Mouse (Mus musculus) CH12F3 (cell line): ENCODE results near the gene Fes.

Experiments
- in situ Hi-C: fragments of 300-500 bp; cut with MboI; formaldehyde crosslinking; loops from 2 replicates; pipeline ENCODE4 v1.14.3; 2020; ENCODE audit warnings: low sequenced_read_pairs

The Fes gene

DNA sequence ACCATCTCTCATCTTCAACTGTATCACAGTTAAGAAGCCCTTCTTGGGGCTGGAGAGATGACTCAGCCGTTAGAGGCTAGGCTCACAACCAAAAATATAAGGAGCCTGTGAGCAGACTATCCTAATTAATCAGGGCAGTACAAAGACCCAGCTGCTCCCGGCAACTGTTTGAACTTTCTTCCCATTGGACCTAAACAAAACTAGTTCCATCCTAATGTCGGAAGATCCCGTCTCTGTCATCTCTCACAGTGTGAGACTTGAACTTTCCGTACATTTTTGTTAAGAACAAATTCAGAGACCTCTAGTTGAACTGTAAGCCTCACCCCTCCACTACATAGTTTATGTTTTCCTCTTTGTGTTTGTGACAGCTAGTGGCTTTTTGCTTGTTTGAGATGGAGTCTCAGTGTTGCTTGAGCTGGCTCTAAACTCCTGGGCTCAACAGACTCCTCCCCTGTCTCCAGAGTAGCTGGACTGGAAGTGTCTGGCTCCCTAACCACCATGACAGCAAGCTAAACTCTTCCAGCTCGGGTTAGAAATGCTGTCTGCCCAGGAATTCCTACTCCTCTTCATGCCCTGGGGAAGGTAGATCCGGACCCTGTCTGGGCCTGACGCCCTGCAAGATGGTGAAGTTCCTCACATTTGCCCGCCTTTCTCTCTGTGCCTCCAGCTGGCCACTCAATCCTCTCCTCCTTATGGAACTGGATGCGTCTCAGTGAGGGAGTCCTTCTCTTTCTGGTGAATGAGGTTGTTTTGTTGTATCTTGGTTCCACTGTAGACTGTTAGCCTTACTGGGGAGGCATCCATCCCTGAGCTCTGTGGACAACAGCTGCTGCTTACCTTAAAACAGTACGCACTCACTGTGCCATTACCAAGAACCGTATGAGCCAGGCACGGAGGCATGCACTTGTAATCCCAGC lies 39.8 kb downstream of the Fes start:
- in situ Hi-C loops, result no loop called here

- in situ Hi-C loops, result no loop called here
Observed at GRCm38 (mm10) chr7:80346830-80347229, 40.9 kb downstream of the Fes start.

GRCm38 (mm10) chr7:80346173-80346572 lies 41.6 kb downstream of the Fes start:
- in situ Hi-C loops, result no loop called here

GRCm38 (mm10) chr7:80343270-80344018 lies 44.3 kb downstream of the Fes start:
- in situ Hi-C loops, result no loop called here

DNA sequence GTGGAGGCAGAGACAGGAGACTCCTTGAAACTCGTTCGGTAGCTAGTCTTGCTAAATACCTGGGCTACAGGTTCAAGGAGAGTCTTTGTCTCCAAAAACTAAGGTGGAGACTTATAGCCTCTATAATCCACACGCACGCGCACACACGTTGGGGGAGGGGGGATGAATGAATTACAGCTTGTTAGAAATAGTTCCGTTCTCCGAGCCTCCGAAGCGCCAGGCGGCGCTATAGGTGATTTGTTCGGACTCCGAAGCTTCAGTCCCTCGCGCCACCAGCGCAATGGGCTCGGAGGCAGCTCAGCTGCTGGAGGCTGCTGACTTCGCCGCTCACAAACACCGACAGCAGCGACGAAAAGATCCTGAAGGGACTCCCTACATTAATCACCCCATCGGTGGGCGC lies 44.9 kb downstream of the Fes start, which contains the start of gene Hddc3:
TSS of gene Hddc3 (plus strand) at position 247 of the 400 bp plus-strand sequence.
- in situ Hi-C loops, result no loop called here

GRCm38 (mm10) chr7:80341793-80342192 lies 46.0 kb downstream of the Fes start:
- in situ Hi-C loops, result no loop called here

DNA sequence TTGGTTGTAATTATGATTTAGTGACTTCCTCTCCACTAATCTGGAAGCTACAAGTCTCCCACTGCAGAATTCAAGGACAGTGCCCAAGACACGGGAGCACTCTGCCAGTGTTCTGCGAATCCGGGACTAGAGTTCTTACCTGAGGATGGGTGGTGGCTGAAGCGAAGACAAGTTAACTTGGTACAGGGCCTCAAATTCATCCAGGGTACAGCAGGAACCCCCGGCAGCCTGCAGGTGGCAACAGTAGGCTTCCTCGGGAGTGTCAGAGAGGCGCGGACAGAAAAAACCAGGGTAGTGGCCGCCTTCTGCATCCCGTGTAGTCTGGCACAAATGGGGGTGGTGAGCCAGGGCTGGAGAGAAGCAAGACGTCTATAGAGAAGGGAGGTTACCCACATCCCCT lies 47.0 kb downstream of the Fes start, which contains the start of gene Unc45a:
TSS of gene Unc45a (minus strand) at position 213 of the 400 bp plus-strand sequence.
- in situ Hi-C loops, result no loop called here

GRCm38 (mm10) chr7:80339793-80340628 lies 47.7 kb downstream of the Fes start:
- in situ Hi-C loops, result no loop called here

DNA sequence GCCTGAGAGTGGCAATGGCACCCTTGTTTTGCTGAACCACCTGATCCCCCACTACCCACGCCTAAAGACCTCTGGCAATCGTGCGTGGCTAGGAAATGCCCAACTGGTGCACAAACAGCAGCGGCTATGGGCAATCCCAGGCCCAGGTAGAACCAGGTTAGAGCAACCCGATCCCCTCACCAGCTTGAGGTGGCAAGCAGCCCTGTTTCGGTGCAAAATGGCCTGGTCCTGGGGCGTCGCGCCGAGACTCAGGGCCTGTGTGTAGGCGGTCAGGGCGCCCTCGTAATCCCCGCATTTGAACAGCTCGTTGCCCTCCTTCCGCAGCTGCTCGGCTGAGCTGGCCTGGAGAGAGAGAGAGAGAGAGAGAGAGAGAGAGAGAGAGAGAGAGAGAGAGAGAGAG lies 48.4 kb downstream of the Fes start:
- in situ Hi-C loops, result no loop called here

DNA sequence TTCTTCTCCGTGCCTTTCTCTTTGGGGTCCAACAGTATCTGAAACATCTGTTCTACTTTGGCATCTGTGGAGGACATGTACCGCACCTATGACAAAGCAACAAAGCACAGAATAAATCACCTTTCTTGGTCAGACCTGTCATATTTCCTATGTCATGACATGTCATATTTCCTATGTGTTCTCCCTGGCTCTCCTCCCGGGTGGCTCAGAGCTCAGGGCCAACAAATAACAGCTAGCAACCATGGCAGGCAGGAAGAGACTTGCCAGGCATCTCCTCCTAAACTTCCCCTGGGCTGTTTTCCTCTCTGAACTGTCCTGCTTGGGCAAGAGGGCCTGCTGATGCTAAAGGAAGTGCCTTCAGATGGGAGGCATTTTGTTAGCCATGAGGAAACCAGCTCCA lies 50.8 kb downstream of the Fes start:
- in situ Hi-C loops, result no loop called here

GRCm38 (mm10) chr7:80334848-80335247 lies 52.9 kb downstream of the Fes start:
- in situ Hi-C loops, result no loop called here

DNA sequence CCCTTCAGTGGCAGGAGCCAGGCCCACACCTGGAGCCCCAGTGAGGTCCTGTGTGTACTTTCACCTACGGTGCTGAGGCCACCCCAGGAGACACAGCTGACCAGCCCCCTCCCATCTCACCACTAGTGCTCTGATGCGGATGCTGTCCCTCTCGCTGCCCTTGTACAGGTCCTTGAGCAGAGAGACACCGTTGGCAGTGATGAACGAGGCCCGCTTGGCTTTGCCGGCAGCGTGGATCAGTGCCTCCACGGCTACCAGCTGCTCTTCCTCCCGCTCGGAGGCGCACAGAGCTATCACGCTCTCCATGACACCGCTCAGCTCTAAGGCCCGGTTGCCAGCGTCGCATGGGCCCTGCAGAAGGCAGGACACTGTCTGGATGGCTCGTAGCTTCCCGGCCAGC lies 56.3 kb downstream of the Fes start:
- in situ Hi-C loops, result no loop called here

DNA sequence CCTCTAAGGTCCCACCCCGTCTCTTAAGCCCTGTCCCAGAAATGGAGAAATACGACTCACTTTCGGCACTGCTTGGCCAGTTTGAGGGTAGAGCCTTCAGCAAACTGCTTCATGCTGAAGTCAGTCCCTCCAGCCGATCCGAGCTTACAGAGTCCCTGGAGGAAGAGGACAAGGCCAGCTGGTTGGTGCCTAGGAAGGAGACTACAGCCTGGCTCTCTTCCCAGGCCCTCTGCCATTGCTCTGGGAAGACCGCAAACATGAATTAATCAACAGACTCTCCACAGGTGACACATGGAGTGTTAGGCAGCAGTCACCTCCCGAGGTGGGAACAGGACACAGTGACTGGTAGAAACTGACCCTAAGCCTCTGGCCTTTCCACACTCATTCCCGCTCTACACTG lies 57.5 kb downstream of the Fes start:
- in situ Hi-C loops, result no loop called here
